Mouse (Mus musculus): Measurements from ENCODE around the gene B3gat1.

The B3gat1 gene

GRCm38 (mm10) chr9:26776122-26776902 is 42.8 kb downstream of the B3gat1 start:
- DNase-seq (ENCODE audit: low read depth, low spot score) = peak; percentile 71

- DNase-seq (ENCODE audit: low read depth, low spot score) = no peak
Measured at GRCm38 (mm10) chr9:26778421-26778820, 44.9 kb downstream of the B3gat1 start.

- DNase-seq (ENCODE audit: low read depth, low spot score) = no peak
Measured at GRCm38 (mm10) chr9:26783414-26783975, 50.0 kb downstream of the B3gat1 start.

GRCm38 (mm10) chr9:26792829-26793228 is 59.3 kb downstream of the B3gat1 start:
- no peak for DNase-seq (ENCODE audit: low read depth, low spot score)

- DNase-seq (ENCODE audit: low read depth, low spot score) = no peak
Measured at GRCm38 (mm10) chr9:26798205-26798604, 64.7 kb downstream of the B3gat1 start.

GRCm38 (mm10) chr9:26798731-26799130 is 65.2 kb downstream of the B3gat1 start:
- DNase-seq (ENCODE audit: low read depth, low spot score) = no peak

GRCm38 (mm10) chr9:26800357-26800756 is 66.8 kb downstream of the B3gat1 start:
- DNase-seq (ENCODE audit: low read depth, low spot score) = no peak

GRCm38 (mm10) chr9:26804321-26804720 is 70.8 kb downstream of the B3gat1 start:
- no peak for DNase-seq (ENCODE audit: low read depth, low spot score)

- DNase-seq (ENCODE audit: low read depth, low spot score) = peak; percentile 97
Measured at GRCm38 (mm10) chr9:26805935-26806666, 72.6 kb downstream of the B3gat1 start, which contains the start of gene Glb1l2. Glb1l2 (minus strand) TSS chr9:26806468.

- no peak for DNase-seq (ENCODE audit: low read depth, low spot score)
Measured at GRCm38 (mm10) chr9:26808735-26809134, 75.2 kb downstream of the B3gat1 start.
